Mouse (Mus musculus) neural tube, embryonic 11.5 days (tissue): ENCODE measurements around the gene Cxcl12. TPM values are rescaled to one million over a fixed set of nuclear protein-coding genes. Genes with fewer than 3 reads are reported as not detected.
A peak's percentile ranks its signal among the peaks of the same experiment; 100 is the strongest.

ENCODE experiments used
- ATAC-seq: fragments of 200-750 bp; cut with Nextera tagmentation; 2 replicates; pipeline ENCODE4 v1.8.0; 2017; ENCODE audit warnings: moderate number of reproducible peaks, mild to moderate bottlenecking, moderate TSS enrichment, moderate library complexity; ENCODE audit not compliant: insufficient read depth, low FRiP score, low TSS enrichment
- DNase-seq: peaks from one replicate; pipeline ENCODE4 v3.0.0-alpha.2; 2015; ENCODE audit warnings: low spot score
- H3K27ac ChIP-seq: fragments of 300-500 bp; sonication (generic); 2 replicates; pipeline ENCODE4 v1.5.1; 2014; ENCODE audit warnings: low read depth, mild to moderate bottlenecking, low read length
- H3K27me3 ChIP-seq: fragments of 300-500 bp; sonication (generic); 2 replicates; pipeline ENCODE4 v1.6.1; 2014; ENCODE audit warnings: mild to moderate bottlenecking, low read length, mixed read lengths; ENCODE audit not compliant: control insufficient read depth, insufficient read depth
- H3K36me3 ChIP-seq: fragments of 300-500 bp; sonication (generic); 2 replicates; pipeline ENCODE4 v1.6.1; 2014; ENCODE audit warnings: mild to moderate bottlenecking, low read length, moderate library complexity, mixed read lengths; ENCODE audit not compliant: control insufficient read depth, insufficient read depth
- H3K4me1 ChIP-seq: fragments of 300-500 bp; sonication (generic); 2 replicates; pipeline ENCODE4 v1.6.1; 2014; ENCODE audit warnings: low read length, mixed read lengths; ENCODE audit not compliant: control insufficient read depth, insufficient read depth
- H3K4me2 ChIP-seq: fragments of 300-500 bp; sonication (generic); 2 replicates; pipeline ENCODE4 v1.6.1; 2014; ENCODE audit warnings: low read depth, mild to moderate bottlenecking, moderate library complexity
- H3K4me3 ChIP-seq: fragments of 300-500 bp; sonication (generic); 2 replicates; pipeline ENCODE4 v1.5.1; 2014; ENCODE audit warnings: low read depth, low read length
- H3K9ac ChIP-seq: fragments of 300-500 bp; sonication (generic); 2 replicates; pipeline ENCODE4 v1.6.1; 2014; ENCODE audit warnings: mild to moderate bottlenecking, low read length
- H3K9me3 ChIP-seq: fragments of 300-500 bp; sonication (generic); 2 replicates; pipeline ENCODE4 v1.6.1; 2016; ENCODE audit warnings: low read length; ENCODE audit not compliant: control insufficient read depth
- whole genome bisulfite sequencing: fragments of 180-500 bp; shearing (Covaris S2); extraction: QIAGEN DNeasy Blood & Tissue Kit; methylation state at CpG from one replicate; pipeline ENCODE4 v1.1.7; 2014; 5-methylcytosine and 5-hydroxymethylcytosine counted together
- polyA plus RNA-seq: library from polyadenylated mRNA; unstranded; fragments of >200 nt; fragmentation: Nextera tagmentation; extraction: Ambion mirVana; gene quantifications from 2 replicates; pipeline ENCODE4 v1.2.1, GENCODE M21; 2014

The Cxcl12 gene
- polyA plus RNA-seq = 93.2 and 110 TPM in 2 replicates

DNA sequence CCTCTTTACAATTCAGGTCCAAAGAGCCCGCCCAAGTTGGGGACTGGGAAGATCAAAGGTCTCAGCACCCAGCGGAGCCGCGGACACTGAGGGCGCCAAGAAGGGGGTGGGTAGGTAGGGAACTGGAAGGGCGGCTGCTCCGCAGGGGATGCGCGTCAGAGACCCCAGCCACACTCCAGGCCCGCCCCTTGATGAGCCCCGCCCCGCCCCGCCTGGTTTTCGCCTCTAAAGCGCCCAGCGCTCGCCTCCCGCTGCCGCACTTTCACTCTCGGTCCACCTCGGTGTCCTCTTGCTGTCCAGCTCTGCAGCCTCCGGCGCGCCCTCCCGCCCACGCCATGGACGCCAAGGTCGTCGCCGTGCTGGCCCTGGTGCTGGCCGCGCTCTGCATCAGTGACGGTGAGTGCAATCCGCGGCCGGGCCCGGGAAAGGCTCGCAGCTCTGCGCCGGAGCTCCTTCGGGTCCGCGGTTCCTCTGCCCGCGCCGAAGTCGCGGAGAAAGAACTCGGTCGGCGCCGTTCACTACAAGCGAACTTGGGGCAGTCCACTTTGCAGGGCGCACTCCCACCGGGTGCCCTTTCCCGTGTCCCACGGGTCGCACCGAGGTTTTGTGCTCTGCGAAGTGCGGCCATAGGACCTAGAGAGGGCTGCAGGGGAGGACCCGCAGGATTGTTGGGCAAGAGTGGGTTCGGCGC, at the start of gene Cxcl12:
TSS of gene Cxcl12 (plus strand) at position 215 of the 691 bp plus-strand sequence.
- H3K9ac ChIP-seq = peak within 1 kb of the TSS; percentile 60
- H3K36me3 ChIP-seq = no peaks in the 10 kb centered on the region
- H3K9me3 ChIP-seq = no peaks in the 10 kb centered on the region
- H3K4me1 ChIP-seq = peaks cover 8% of the 10 kb centered on the region; the same call in 1 of the 2 replicates
- ATAC-seq (peak; percentile 28), DNase-seq (peak; percentile 70)
- H3K27ac ChIP-seq = peak within 1 kb of the TSS; percentile 7; the same call in 1 of the 2 replicates
- H3K4me3 ChIP-seq = peak within 1 kb of the TSS; percentile 54
- H3K4me2 ChIP-seq = peak within 1 kb of the TSS; percentile 84
- under 1% methylated on average over 58 of the region's 64 CpGs for WGBS
- peaks cover 46% of the 10 kb centered on the region for H3K27me3 ChIP-seq

- no peaks in the 10 kb centered on the region for H3K36me3 ChIP-seq
- no peak overlapping the region for H3K9ac ChIP-seq
- H3K4me2 ChIP-seq = no peak overlapping the region
- H3K27ac ChIP-seq = no peak overlapping the region
- no peak for ATAC-seq
- H3K4me3 ChIP-seq = no peak overlapping the region
- no peaks in the 10 kb centered on the region for H3K9me3 ChIP-seq
- 96% methylated on average over 3 of the region's 3 CpGs for WGBS
- H3K27me3 ChIP-seq = no peaks in the 10 kb centered on the region
- DNase-seq = no peak
- H3K4me1 ChIP-seq = no peaks in the 10 kb centered on the region
Measured at GRCm38 (mm10) chr6:117122074-117122473, 46.3 kb upstream of the Cxcl12 start.

GRCm38 (mm10) chr6:117126356-117126755, 42.0 kb upstream of the Cxcl12 start:
- Histone ChIP-seq H3K4me2 (no peak overlapping the region), H3K9ac (no peak overlapping the region), H3K27ac (no peak overlapping the region), H3K4me1 (peaks cover 12% of the 10 kb centered on the region; the same call in 1 of the 2 replicates), H3K36me3 (no peaks in the 10 kb centered on the region), H3K9me3 (no peaks in the 10 kb centered on the region), H3K4me3 (no peak overlapping the region), H3K27me3 (no peaks in the 10 kb centered on the region)
- DNase-seq (no peak), ATAC-seq (no peak)
- WGBS = 80% methylated on average over 1 of the region's 1 CpGs

DNA sequence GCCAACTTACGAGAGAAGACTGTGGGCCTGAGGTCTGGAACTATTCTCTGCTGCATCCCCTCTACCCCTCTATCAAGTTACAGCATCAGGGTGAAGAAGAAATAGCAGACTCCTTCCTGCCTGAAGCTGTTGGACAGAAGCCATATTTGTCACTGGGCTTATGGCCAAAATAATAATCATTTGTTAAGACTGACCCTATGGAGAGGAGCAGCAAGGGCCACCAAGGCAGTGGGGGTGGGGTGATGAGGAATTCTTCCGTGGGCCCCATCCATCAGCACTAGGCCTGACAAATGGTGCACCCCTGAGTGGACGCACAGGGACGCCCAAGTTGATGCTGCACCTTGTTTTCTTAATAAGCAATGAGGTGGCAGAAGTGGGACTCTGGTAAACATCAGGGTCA, 38.9 kb upstream of the Cxcl12 start:
- Histone ChIP-seq H3K9me3 (no peaks in the 10 kb centered on the region), H3K27ac (no peak overlapping the region), H3K27me3 (no peaks in the 10 kb centered on the region), H3K4me2 (no peak overlapping the region), H3K9ac (no peak overlapping the region), H3K4me3 (no peak overlapping the region), H3K4me1 (peaks cover 21% of the 10 kb centered on the region; the same call in 1 of the 2 replicates), H3K36me3 (no peaks in the 10 kb centered on the region)
- WGBS = 63% methylated on average over 4 of the region's 4 CpGs
- no peak for ATAC-seq
- no peak for DNase-seq

- no peaks in the 10 kb centered on the region for H3K27me3 ChIP-seq
- WGBS = 13% methylated on average over 15 of the region's 15 CpGs
- peak overlapping the region; percentile 25 for H3K4me3 ChIP-seq
- DNase-seq (peak; percentile 54), ATAC-seq (peak; percentile 67)
- H3K36me3 ChIP-seq = no peaks in the 10 kb centered on the region
- peak overlapping the region; percentile 29; the same call in 1 of the 2 replicates for H3K9ac ChIP-seq
- H3K4me2 ChIP-seq = peak overlapping the region; percentile 41
- H3K9me3 ChIP-seq = no peaks in the 10 kb centered on the region
- no peak overlapping the region for H3K27ac ChIP-seq
- H3K4me1 ChIP-seq = peaks cover 21% of the 10 kb centered on the region; the same call in 1 of the 2 replicates
Measured at GRCm38 (mm10) chr6:117130680-117131111, 37.6 kb upstream of the Cxcl12 start.

DNA sequence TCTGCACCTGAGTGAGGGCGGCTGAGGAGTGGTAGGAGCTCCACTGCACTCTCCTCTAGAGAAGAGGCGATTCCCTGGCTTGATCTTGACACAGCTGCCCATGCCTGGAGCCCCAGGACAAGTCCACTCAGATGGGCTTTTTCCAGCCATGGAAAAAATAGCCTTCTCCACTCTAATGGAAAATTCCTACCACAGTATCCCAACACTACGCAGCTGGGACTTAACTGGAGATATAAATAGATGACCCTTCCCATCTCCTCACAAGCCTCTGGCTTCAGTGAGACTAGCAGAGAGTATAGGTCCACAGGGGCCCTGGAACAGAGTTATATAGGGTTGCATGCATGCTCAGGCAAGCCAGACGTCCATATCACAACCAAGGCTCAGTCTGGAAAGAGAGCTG, 33.8 kb upstream of the Cxcl12 start:
- H3K36me3 ChIP-seq = no peaks in the 10 kb centered on the region
- WGBS = 88% methylated on average over 4 of the region's 4 CpGs

GRCm38 (mm10) chr6:117137735-117138134, 30.6 kb upstream of the Cxcl12 start:
- no peak overlapping the region for H3K4me2 ChIP-seq
- ATAC-seq = no peak
- no peaks in the 10 kb centered on the region for H3K36me3 ChIP-seq

More for the DNA sequence above, 33.8 kb upstream of the Cxcl12 start:
- H3K27ac ChIP-seq = no peak overlapping the region
- H3K9ac ChIP-seq = no peak overlapping the region
- no peaks in the 10 kb centered on the region for H3K27me3 ChIP-seq
- no peak overlapping the region for H3K4me2 ChIP-seq
- H3K9me3 ChIP-seq = no peaks in the 10 kb centered on the region
- H3K4me3 ChIP-seq = no peak overlapping the region
- ATAC-seq (no peak), DNase-seq (no peak)
- H3K4me1 ChIP-seq = peaks cover 21% of the 10 kb centered on the region; the same call in 1 of the 2 replicates

GRCm38 (mm10) chr6:117140907-117141306, 27.4 kb upstream of the Cxcl12 start:
- H3K9ac ChIP-seq = no peak overlapping the region
- H3K9me3 ChIP-seq = no peaks in the 10 kb centered on the region
- 88% methylated on average over 4 of the region's 4 CpGs for WGBS
- H3K36me3 ChIP-seq = no peaks in the 10 kb centered on the region
- no peak overlapping the region for H3K27ac ChIP-seq
- no peak for ATAC-seq
- no peaks in the 10 kb centered on the region for H3K27me3 ChIP-seq
- no peak for DNase-seq
- no peaks in the 10 kb centered on the region for H3K4me1 ChIP-seq
- H3K4me3 ChIP-seq = no peak overlapping the region
- H3K4me2 ChIP-seq = no peak overlapping the region

More at GRCm38 (mm10) chr6:117137735-117138134, 30.6 kb upstream of the Cxcl12 start:
- Histone ChIP-seq H3K9ac (no peak overlapping the region), H3K4me3 (no peak overlapping the region), H3K9me3 (no peaks in the 10 kb centered on the region), H3K27ac (no peak overlapping the region), H3K27me3 (no peaks in the 10 kb centered on the region), H3K4me1 (peaks cover 3% of the 10 kb centered on the region; the same call in 1 of the 2 replicates)
- WGBS = 88% methylated on average over 2 of the region's 2 CpGs
- DNase-seq = no peak

DNA sequence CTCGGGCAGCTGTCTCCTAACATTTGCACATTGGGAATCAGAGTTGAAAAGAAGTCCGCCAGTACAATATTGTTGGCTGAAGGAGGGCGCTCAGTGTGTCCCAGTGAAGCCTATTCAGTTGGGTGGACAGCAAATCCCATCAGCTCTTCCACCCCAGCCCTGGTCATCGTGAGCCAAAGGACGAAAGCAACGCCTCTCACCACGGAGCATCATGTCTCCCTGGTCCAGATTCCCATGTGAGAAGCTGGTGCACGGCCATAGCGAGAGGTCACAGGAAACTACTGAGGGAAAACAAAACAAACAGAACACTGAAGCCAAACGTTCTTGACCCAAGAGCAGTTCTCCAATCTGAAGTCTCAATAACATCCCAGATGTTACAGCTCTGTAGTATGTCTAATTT, 21.4 kb upstream of the Cxcl12 start:
- H3K27me3 ChIP-seq = no peaks in the 10 kb centered on the region
- H3K9me3 ChIP-seq = no peaks in the 10 kb centered on the region
- H3K27ac ChIP-seq = no peak overlapping the region
- no peaks in the 10 kb centered on the region for H3K4me1 ChIP-seq
- DNase-seq (no peak), ATAC-seq (no peak)
- no peak overlapping the region for H3K9ac ChIP-seq
- 79% methylated on average over 10 of the region's 10 CpGs for WGBS
- H3K4me3 ChIP-seq = no peak overlapping the region
- no peaks in the 10 kb centered on the region for H3K36me3 ChIP-seq
- H3K4me2 ChIP-seq = no peak overlapping the region
